In genomic region chr9:108579344-108579690, GRCm38 (mm10) we compare ENCODE assay signal across 8 mouse cellular contexts. TPM values are rescaled to one million over a fixed set of nuclear protein-coding genes. Genes with fewer than 3 reads are reported as not detected.
A peak's percentile ranks its signal among the peaks of the same experiment; 100 is the strongest.
DNase-seq lines count a peak whose midpoint lies in the region; ATAC-seq and TF ChIP-seq lines count a peak whose summit lies in the region.

No protein-coding gene starts in this region.

- TF ChIP-seq CTCF in G1E (IDR thresholded peaks at IDR 0.05; ENCODE audit: low read depth, low read length): no peak

- peak overlapping the region; percentile 81 for H3K27ac ChIP-seq in heart, embryonic 12.5 days (ENCODE audit: poor library complexity, severe bottlenecking)
- H3K27ac ChIP-seq in forebrain, embryonic 13.5 days: peak overlapping the region; percentile 95
- H3K27ac ChIP-seq in liver, embryonic 15.5 days (replicated peaks): peak overlapping the region; percentile 56; the same call in 1 of the 2 replicates

- 46% methylated on average over 5 of the region's 5 CpGs for WGBS in heart, embryonic 12.5 days
- 68% methylated on average over 5 of the region's 5 CpGs for WGBS in forebrain, embryonic 13.5 days
- WGBS in liver, embryonic 15.5 days (ENCODE audit: insufficient replicate concordance): 60% methylated on average over 5 of the region's 5 CpGs

- H3K27me3 ChIP-seq in heart, embryonic 12.5 days (replicated peaks): no peaks in the 10 kb centered on the region
- H3K27me3 ChIP-seq in G1E (ENCODE audit: insufficient read depth, low read length): no peaks in the 10 kb centered on the region
- no peaks in the 10 kb centered on the region for H3K27me3 ChIP-seq in forebrain, embryonic 13.5 days
- no peaks in the 10 kb centered on the region for H3K27me3 ChIP-seq in liver, embryonic 15.5 days

- ATAC-seq in heart, embryonic 12.5 days (ENCODE audit: insufficient number of reproducible peaks, low FRiP score): no peak
- no peak for ATAC-seq in G1E (ENCODE audit: extremely low read depth, insufficient number of reproducible peaks, low FRiP score, poor library complexity, severe bottlenecking)
- no peak for ATAC-seq in forebrain, embryonic 13.5 days
- ATAC-seq in liver, embryonic 15.5 days (ENCODE audit: insufficient read depth): no peak

- peak overlapping the region; percentile 73 for H3K4me2 ChIP-seq in heart, embryonic 12.5 days
- H3K4me2 ChIP-seq in forebrain, embryonic 13.5 days: peak overlapping the region; percentile 88
- H3K4me2 ChIP-seq in liver, embryonic 15.5 days: peak overlapping the region; percentile 91

- no peaks in the 10 kb centered on the region for H3K9me3 ChIP-seq in heart, embryonic 12.5 days (replicated peaks)
- no peaks in the 10 kb centered on the region for H3K9me3 ChIP-seq in G1E (replicated peaks)
- no peaks in the 10 kb centered on the region for H3K9me3 ChIP-seq in forebrain, embryonic 13.5 days (replicated peaks)
- H3K9me3 ChIP-seq in liver, embryonic 15.5 days (replicated peaks): no peaks in the 10 kb centered on the region

- no peak for DNase-seq in heart, adult 18-20 months
- DNase-seq in G1E (ENCODE audit: low spot score): no peak
- no peak for DNase-seq in cerebellum, adult 11-12 months
- no peak for DNase-seq in T-cell, adult 2 months (ENCODE audit: low spot score)
- DNase-seq in ovary, adult 18-20 months (ENCODE audit: low spot score): no peak

- peak overlapping the region; percentile 67 for H3K9ac ChIP-seq in heart, embryonic 12.5 days
- H3K9ac ChIP-seq in forebrain, embryonic 13.5 days: peak overlapping the region; percentile 72
- peak overlapping the region; percentile 79; the same call in 1 of the 2 replicates for H3K9ac ChIP-seq in liver, embryonic 15.5 days

- H3K36me3 ChIP-seq in heart, embryonic 12.5 days: peaks cover 41% of the 10 kb centered on the region
- peaks cover 79% of the 10 kb centered on the region for H3K36me3 ChIP-seq in G1E (replicated peaks)
- peaks cover 38% of the 10 kb centered on the region for H3K36me3 ChIP-seq in forebrain, embryonic 13.5 days (ENCODE audit: poor library complexity, severe bottlenecking)
- H3K36me3 ChIP-seq in liver, embryonic 15.5 days (replicated peaks): no peaks in the 10 kb centered on the region

- peaks cover 58% of the 10 kb centered on the region for H3K4me1 ChIP-seq in heart, embryonic 12.5 days (replicated peaks)
- peaks cover 46% of the 10 kb centered on the region for H3K4me1 ChIP-seq in G1E (ENCODE audit: insufficient read depth, low read depth, low read length)
- peaks cover 46% of the 10 kb centered on the region for H3K4me1 ChIP-seq in forebrain, embryonic 13.5 days
- H3K4me1 ChIP-seq in liver, embryonic 15.5 days (replicated peaks): peaks cover 30% of the 10 kb centered on the region

- peak overlapping the region; percentile 85 for H3K4me3 ChIP-seq in heart, embryonic 12.5 days
- H3K4me3 ChIP-seq in G1E (ENCODE audit: low read depth, low read length): peak overlapping the region; percentile 83
- peak overlapping the region; percentile 76 for H3K4me3 ChIP-seq in forebrain, embryonic 13.5 days
- H3K4me3 ChIP-seq in liver, embryonic 15.5 days (replicated peaks): peak overlapping the region; percentile 72

RNA-seq across cellular contexts. Expression of gene Wdr6, which starts 0.8 kb away (rescaled TPM):
- 79.4 and 80.8 TPM in 2 replicates for polyA plus RNA-seq in heart, embryonic 12.5 days (2016; fragmentation: Nextera tagmentation; extraction: Ambion mirVana)
- total RNA-seq in heart, adult 18-20 months (2021): 10 to 100 TPM; 10.9 to 12.6 TPM
- total RNA-seq in G1E (2014; fragmentation: Nextera tagmentation): 22.6 and 27.6 TPM in 2 replicates
- total RNA-seq in G1E (2017): 36.3 and 39.2 TPM in 2 replicates
- 16.9 and 30.0 TPM in 2 replicates for polyA plus RNA-seq in G1E (2012)
- polyA plus RNA-seq in forebrain, embryonic 13.5 days (2015; fragmentation: Nextera tagmentation; extraction: Ambion mirVana): 203 and 256 TPM in 2 replicates
- 11.4 and 12.1 TPM in 2 replicates for polyA plus RNA-seq in liver, embryonic 15.5 days (2015; fragmentation: Nextera tagmentation; extraction: Ambion mirVana)

RNA-seq across cellular contexts. Expression of gene Dalrd3, which starts 9.6 kb away (rescaled TPM):
- polyA plus RNA-seq in heart, embryonic 12.5 days (2016; fragmentation: Nextera tagmentation; extraction: Ambion mirVana): 89.4 and 91.4 TPM in 2 replicates
- 10 to 100 TPM; 21.3 to 21.9 TPM for total RNA-seq in heart, adult 18-20 months (2021)
- total RNA-seq in G1E (2014; fragmentation: Nextera tagmentation) (48.3 and 49.1 TPM in 2 replicates), G1E (2017) (48.3 and 65.3 TPM in 2 replicates)
- polyA plus RNA-seq in G1E (2012): 101 and 121 TPM in 2 replicates
- 230 and 246 TPM in 2 replicates for polyA plus RNA-seq in forebrain, embryonic 13.5 days (2015; fragmentation: Nextera tagmentation; extraction: Ambion mirVana)
- polyA plus RNA-seq in liver, embryonic 15.5 days (2015; fragmentation: Nextera tagmentation; extraction: Ambion mirVana): 29.2 and 34.2 TPM in 2 replicates

RNA-seq across cellular contexts. Expression of gene Ndufaf3, which starts 12.1 kb away (rescaled TPM):
- polyA plus RNA-seq in heart, embryonic 12.5 days (2016; fragmentation: Nextera tagmentation; extraction: Ambion mirVana): 49.9 and 55.5 TPM in 2 replicates
- total RNA-seq in heart, adult 18-20 months (2021): 10 to 100 TPM; 67.0 to 72.6 TPM
- 25.6 and 31.8 TPM in 2 replicates for total RNA-seq in G1E (2014; fragmentation: Nextera tagmentation)
- total RNA-seq in G1E (2017): 16.9 and 29.4 TPM in 2 replicates
- polyA plus RNA-seq in G1E (2012): 11.7 and 17.7 TPM in 2 replicates
- polyA plus RNA-seq in forebrain, embryonic 13.5 days (2015; fragmentation: Nextera tagmentation; extraction: Ambion mirVana): 64.8 and 70.4 TPM in 2 replicates
- 25.6 and 26.2 TPM in 2 replicates for polyA plus RNA-seq in liver, embryonic 15.5 days (2015; fragmentation: Nextera tagmentation; extraction: Ambion mirVana)

RNA-seq across cellular contexts. Expression of gene P4htm, which starts 18.1 kb away (rescaled TPM):
- 18.9 and 21.2 TPM in 2 replicates for polyA plus RNA-seq in heart, embryonic 12.5 days (2016; fragmentation: Nextera tagmentation; extraction: Ambion mirVana)
- total RNA-seq in heart, adult 18-20 months (2021): 10 to 100 TPM; 12.6 to 14.0 TPM
- total RNA-seq in G1E (2014; fragmentation: Nextera tagmentation) (1.7 and 1.9 TPM in 2 replicates), G1E (2017) (2.0 and 2.6 TPM in 2 replicates)
- 5.4 and 5.7 TPM in 2 replicates for polyA plus RNA-seq in G1E (2012)
- 16.6 and 18.7 TPM in 2 replicates for polyA plus RNA-seq in forebrain, embryonic 13.5 days (2015; fragmentation: Nextera tagmentation; extraction: Ambion mirVana)
- polyA plus RNA-seq in liver, embryonic 15.5 days (2015; fragmentation: Nextera tagmentation; extraction: Ambion mirVana): 0.36 and 0.41 TPM in 2 replicates

RNA-seq across cellular contexts. Expression of gene Impdh2, which starts 19.2 kb away (rescaled TPM):
- 105 and 115 TPM in 2 replicates for polyA plus RNA-seq in heart, embryonic 12.5 days (2016; fragmentation: Nextera tagmentation; extraction: Ambion mirVana)
- total RNA-seq in heart, adult 18-20 months (2021): 10 to 100 TPM; 48.3 to 49.7 TPM
- total RNA-seq in G1E (2014; fragmentation: Nextera tagmentation) (145 and 154 TPM in 2 replicates), G1E (2017) (247 and 299 TPM in 2 replicates)
- 167 and 176 TPM in 2 replicates for polyA plus RNA-seq in G1E (2012)
- 135 and 143 TPM in 2 replicates for polyA plus RNA-seq in forebrain, embryonic 13.5 days (2015; fragmentation: Nextera tagmentation; extraction: Ambion mirVana)
- 91.3 and 93.7 TPM in 2 replicates for polyA plus RNA-seq in liver, embryonic 15.5 days (2015; fragmentation: Nextera tagmentation; extraction: Ambion mirVana)
